8 mouse cellular contexts compared by ENCODE assay signal in genomic region chr11:116586801-116587631, GRCm38 (mm10). TPM values are rescaled to one million over a fixed set of nuclear protein-coding genes. Genes with fewer than 3 reads are reported as not detected.
DNase-seq lines count a peak whose midpoint lies in the region; ATAC-seq and TF ChIP-seq lines count a peak whose summit lies in the region.

No protein-coding gene starts in this region.

- TF ChIP-seq EP300 in CH12.LX (IDR thresholded peaks at IDR 0.05; ENCODE audit: low read length): no peak
- TF ChIP-seq EP300 in heart, postnatal 0 days (IDR thresholded peaks at IDR 0.05; ENCODE audit: low read depth): no peak
- no peak for TF ChIP-seq EP300 in liver, embryonic 14.5 days (IDR thresholded peaks at IDR 0.05; ENCODE audit: low read depth)

- peaks cover 11 to 43% of the 10 kb centered on the region in 2 experiments for H3K4me1 ChIP-seq in CH12.LX (ENCODE audit: control insufficient read depth in 1 of 2, insufficient read depth in 2 of 2)
- no peaks in the 10 kb centered on the region; the same call in 1 of the 2 replicates for H3K4me1 ChIP-seq in heart, postnatal 0 days (ENCODE audit: control insufficient read depth, insufficient read depth)
- peaks cover 4 to 8% of the 10 kb centered on the region in 2 experiments for H3K4me1 ChIP-seq in liver, embryonic 14.5 days (replicated peaks; ENCODE audit: control insufficient read depth in 2 of 2, insufficient read depth in 2 of 2, low read length in 1 of 2)
- H3K4me1 ChIP-seq in neural tube, embryonic 11.5 days (ENCODE audit: control insufficient read depth, insufficient read depth, low read length): no peaks in the 10 kb centered on the region
- peaks cover 2% of the 10 kb centered on the region for H3K4me1 ChIP-seq in testis, adult 2 months (ENCODE audit: control insufficient read depth, insufficient read depth, low read length)

- peak overlapping the region; percentile 25; the same call in 1 of the 2 replicates for H3K4me2 ChIP-seq in CH12.LX (ENCODE audit: insufficient read depth, low read depth, poor library complexity, severe bottlenecking)
- no peak overlapping the region for H3K4me2 ChIP-seq in heart, postnatal 0 days (ENCODE audit: low read depth, low read length)
- H3K4me2 ChIP-seq in liver, embryonic 14.5 days (ENCODE audit: low read depth): no peak overlapping the region
- H3K4me2 ChIP-seq in neural tube, embryonic 11.5 days (ENCODE audit: low read depth): no peak overlapping the region

- DNase-seq in CH12.LX (ENCODE audit: extremely low read depth): peak; percentile 79
- DNase-seq in brain, embryonic 14.5 days (ENCODE audit: low read depth): peak; percentile 60
- peak; percentile 25 for DNase-seq in heart, postnatal 0 days (ENCODE audit: low spot score)
- peak; percentile 77 for DNase-seq in kidney, postnatal 14 days
- DNase-seq in liver, embryonic 14.5 days (ENCODE audit: low read depth in 3 of 3, low spot score in 3 of 3): peak in 1 of 3 experiments; percentile 50
- DNase-seq in neural tube, embryonic 11.5 days (ENCODE audit: low spot score): peak; percentile 81

- TF ChIP-seq POLR2A in CH12.LX (IDR thresholded peaks at IDR 0.05; ENCODE audit: low read depth, low read length): no peak
- TF ChIP-seq POLR2A in brain, embryonic 14.5 days (IDR thresholded peaks at IDR 0.05; ENCODE audit: borderline replicate concordance, extremely low read depth, insufficient read depth, insufficient read length, poor library complexity, severe bottlenecking): no peak
- TF ChIP-seq POLR2A in testis, adult 2 months (IDR thresholded peaks at IDR 0.05; ENCODE audit: control insufficient read depth, low read depth, low read length): no peak

- no peak overlapping the region for H3K27ac ChIP-seq in CH12.LX (ENCODE audit: insufficient read depth, low read depth)
- H3K27ac ChIP-seq in heart, postnatal 0 days (ENCODE audit: low read depth): no peak overlapping the region
- H3K27ac ChIP-seq in liver, embryonic 14.5 days: no peak overlapping the region
- H3K27ac ChIP-seq in neural tube, embryonic 11.5 days (ENCODE audit: low read depth, low read length): no peak overlapping the region
- no peak overlapping the region for H3K27ac ChIP-seq in testis, adult 2 months (ENCODE audit: control insufficient read depth, insufficient read depth, low read depth, low read length)

- H3K36me3 ChIP-seq in CH12.LX (replicated peaks in 1 of 2; ENCODE audit: control insufficient read depth in 1 of 2, insufficient read depth in 1 of 2, low read length in 1 of 2): no peaks in the 10 kb centered on the region
- no peaks in the 10 kb centered on the region for H3K36me3 ChIP-seq in heart, postnatal 0 days (replicated peaks; ENCODE audit: control insufficient read depth, insufficient read depth, low read length)
- H3K36me3 ChIP-seq in liver, embryonic 14.5 days (replicated peaks; ENCODE audit: control insufficient read depth, insufficient read depth, low read depth): no peaks in the 10 kb centered on the region
- no peaks in the 10 kb centered on the region for H3K36me3 ChIP-seq in neural tube, embryonic 11.5 days (ENCODE audit: control insufficient read depth, insufficient read depth, low read length)
- no peaks in the 10 kb centered on the region for H3K36me3 ChIP-seq in testis, adult 2 months (ENCODE audit: control insufficient read depth, insufficient read depth, low read length)

- WGBS in heart, postnatal 0 days: 29% methylated on average over 23 of the region's 23 CpGs
- 26% methylated on average over 23 of the region's 23 CpGs for WGBS in liver, embryonic 14.5 days (ENCODE audit: insufficient replicate concordance)
- 23% methylated on average over 23 of the region's 23 CpGs for WGBS in neural tube, embryonic 11.5 days

- dilution Hi-C loops in CH12.LX (cut with MboI; ENCODE audit: extremely low pct_ligation_motif_present, extremely low pct_unique_long_range_greater_than_20kb, low sequenced_read_pairs): no loop called here

- H3K4me3 ChIP-seq in CH12.LX (replicated peaks in 1 of 3; ENCODE audit: low read depth in 2 of 3, low read length in 2 of 3, poor library complexity in 1 of 3): no peak overlapping the region
- H3K4me3 ChIP-seq in heart, postnatal 0 days (ENCODE audit: low read depth, low read length): no peak overlapping the region
- no peak overlapping the region for H3K4me3 ChIP-seq in liver, embryonic 14.5 days (ENCODE audit: insufficient read depth in 1 of 2, low read depth in 2 of 2, low read length in 2 of 2)
- H3K4me3 ChIP-seq in neural tube, embryonic 11.5 days (ENCODE audit: low read depth, low read length): no peak overlapping the region
- H3K4me3 ChIP-seq in testis, adult 2 months (ENCODE audit: control insufficient read depth, low read depth, low read length): no peak overlapping the region; the same call in 1 of the 2 replicates

- peaks cover 13% of the 10 kb centered on the region for H3K27me3 ChIP-seq in CH12.LX (replicated peaks)
- peaks cover 14% of the 10 kb centered on the region for H3K27me3 ChIP-seq in heart, postnatal 0 days (ENCODE audit: control insufficient read depth, insufficient read depth, low read length)
- H3K27me3 ChIP-seq in liver, embryonic 14.5 days (ENCODE audit: control insufficient read depth, insufficient read depth, low read length): peaks cover 12% of the 10 kb centered on the region
- H3K27me3 ChIP-seq in neural tube, embryonic 11.5 days (ENCODE audit: control insufficient read depth, insufficient read depth, low read length): no peaks in the 10 kb centered on the region
- H3K27me3 ChIP-seq in testis, adult 2 months (ENCODE audit: control insufficient read depth, insufficient read depth, low read length): no peaks in the 10 kb centered on the region

- no peaks in the 10 kb centered on the region for H3K79me2 ChIP-seq in CH12.LX (replicated peaks; ENCODE audit: control insufficient read depth, extremely low read depth, insufficient read depth, poor library complexity, severe bottlenecking)

- no peaks in the 10 kb centered on the region for H3K9me3 ChIP-seq in CH12.LX (replicated peaks; ENCODE audit: low read length)
- H3K9me3 ChIP-seq in heart, postnatal 0 days (replicated peaks; ENCODE audit: control insufficient read depth, low read length): no peaks in the 10 kb centered on the region
- no peaks in the 10 kb centered on the region for H3K9me3 ChIP-seq in liver, embryonic 14.5 days (ENCODE audit: control insufficient read depth, low read length)
- H3K9me3 ChIP-seq in neural tube, embryonic 11.5 days (ENCODE audit: control insufficient read depth, low read length): no peaks in the 10 kb centered on the region

- peak; percentile 86 for ATAC-seq in erythroid progenitor cell, adult 5-6 weeks (replicated peaks; ENCODE audit: low FRiP score, poor library complexity, severe bottlenecking)
- ATAC-seq in heart, postnatal 0 days (ENCODE audit: insufficient read depth, low read depth): peak; percentile 72; the same call in 1 of the 2 replicates
- peak; percentile 68 for ATAC-seq in liver, embryonic 14.5 days (ENCODE audit: insufficient read depth)
- ATAC-seq in neural tube, embryonic 11.5 days (ENCODE audit: insufficient read depth, low FRiP score, low TSS enrichment): peak; percentile 48; the same call in 1 of the 2 replicates

- peak; percentile 99 to 100 for TF ChIP-seq CTCF in CH12.LX (conservative IDR thresholded peaks at IDR 0.05 in 1 of 2, IDR thresholded peaks at IDR 0.05 in 1 of 2; ENCODE audit: low read depth in 2 of 2, low read length in 2 of 2)
- peak; percentile 100 for TF ChIP-seq CTCF in brain, embryonic 14.5 days (IDR thresholded peaks at IDR 0.05; ENCODE audit: borderline replicate concordance, extremely low read depth, insufficient read depth, insufficient read length)
- TF ChIP-seq CTCF in heart, postnatal 0 days (IDR thresholded peaks at IDR 0.05; ENCODE audit: low read depth): peak; percentile 82
- TF ChIP-seq CTCF in liver, embryonic 14.5 days (IDR thresholded peaks at IDR 0.05; ENCODE audit: low read depth): peak; percentile 99
- peak; percentile 99 for TF ChIP-seq CTCF in testis, adult 2 months (IDR thresholded peaks at IDR 0.05; ENCODE audit: control insufficient read depth, insufficient read depth, insufficient replicate concordance, low read depth, low read length)

- in situ Hi-C loops in CH12.LX (cut with MboI; ENCODE audit: low pct_ligation_motif_present, low pct_unique_long_range_greater_than_20kb, low sequenced_read_pairs): no loop called here

- peak; percentile 52 for TF ChIP-seq RAD21 in CH12.LX (IDR thresholded peaks at IDR 0.05; ENCODE audit: low read depth, low read length)

- H3K9ac ChIP-seq in CH12.LX (ENCODE audit: insufficient read depth, low read depth): no peak overlapping the region
- H3K9ac ChIP-seq in heart, postnatal 0 days (replicated peaks; ENCODE audit: low read depth, low read length): no peak overlapping the region
- H3K9ac ChIP-seq in liver, embryonic 14.5 days (replicated peaks): no peak overlapping the region
- H3K9ac ChIP-seq in neural tube, embryonic 11.5 days (ENCODE audit: low read length): no peak overlapping the region

RNA-seq across cellular contexts. Expression of gene Aanat, which starts 0.8 kb away (rescaled TPM):
- not detected in 2 replicates for total RNA-seq in CH12.LX (2012; rRNA removed)
- not detected in 2 replicates for total RNA-seq in CH12.LX (2014; rRNA removed)
- polyA plus RNA-seq in CH12.LX (2012; ENCODE audit: insufficient read length, low read depth): not detected in 2 replicates
- polyA plus RNA-seq in brain, embryonic 14.5 days (2012; rRNA removed): 1.2 and 2.7 TPM in 2 replicates
- total RNA-seq in erythroid progenitor cell, adult 5-6 weeks (2015; ENCODE audit: low replicate concordance): not detected in 2 replicates
- not detected in 2 replicates for total RNA-seq in erythroid progenitor cell, adult 5-6 weeks (2017; ENCODE audit: low replicate concordance)
- not detected in 2 replicates for total RNA-seq in heart, postnatal 0 days (2014; rRNA removed; ENCODE audit: low replicate concordance)
- polyA plus RNA-seq in heart, postnatal 0 days (2015; fragmentation: Nextera tagmentation; extraction: Ambion mirVana): not detected in 2 replicates
- not detected in 2 replicates for polyA plus RNA-seq in liver, embryonic 14.5 days (2012; rRNA removed)
- not detected in 2 replicates for polyA plus RNA-seq in liver, embryonic 14.5 days (2014; fragmentation: Nextera tagmentation; extraction: Ambion mirVana)
- polyA plus RNA-seq in neural tube, embryonic 11.5 days (2014; fragmentation: Nextera tagmentation; extraction: Ambion mirVana): not detected in 2 replicates
- 0.23 and 0.45 TPM in 2 replicates for polyA plus RNA-seq in testis, adult 2 months (2012; rRNA removed)

RNA-seq across cellular contexts. Expression of gene Ube2o, which starts 5.8 kb away (rescaled TPM):
- 37.6 and 42.8 TPM in 2 replicates for total RNA-seq in CH12.LX (2012; rRNA removed)
- 12.6 and 12.7 TPM in 2 replicates for total RNA-seq in CH12.LX (2014; rRNA removed)
- 50.5 and 61.7 TPM in 2 replicates for polyA plus RNA-seq in CH12.LX (2012; ENCODE audit: insufficient read length, low read depth)
- 54.3 and 68.5 TPM in 2 replicates for polyA plus RNA-seq in brain, embryonic 14.5 days (2012; rRNA removed)
- total RNA-seq in erythroid progenitor cell, adult 5-6 weeks (2015; ENCODE audit: low replicate concordance): 95.5 and 136 TPM in 2 replicates
- 126 and 150 TPM in 2 replicates for total RNA-seq in erythroid progenitor cell, adult 5-6 weeks (2017; ENCODE audit: low replicate concordance)
- total RNA-seq in heart, postnatal 0 days (2014; rRNA removed; ENCODE audit: low replicate concordance): 17.2 and 34.8 TPM in 2 replicates
- polyA plus RNA-seq in heart, postnatal 0 days (2015; fragmentation: Nextera tagmentation; extraction: Ambion mirVana): 4.1 and 5.2 TPM in 2 replicates
- 33.8 and 34.0 TPM in 2 replicates for polyA plus RNA-seq in liver, embryonic 14.5 days (2012; rRNA removed)
- polyA plus RNA-seq in liver, embryonic 14.5 days (2014; fragmentation: Nextera tagmentation; extraction: Ambion mirVana): 25.9 and 32.3 TPM in 2 replicates
- 28.8 and 29.1 TPM in 2 replicates for polyA plus RNA-seq in neural tube, embryonic 11.5 days (2014; fragmentation: Nextera tagmentation; extraction: Ambion mirVana)
- polyA plus RNA-seq in testis, adult 2 months (2012; rRNA removed): 31.6 and 34.8 TPM in 2 replicates

RNA-seq across cellular contexts. Expression of gene Rhbdf2, which starts 39.8 kb away (rescaled TPM):
- 8.5 and 12.1 TPM in 2 replicates for total RNA-seq in CH12.LX (2012; rRNA removed)
- 3.1 and 3.4 TPM in 2 replicates for total RNA-seq in CH12.LX (2014; rRNA removed)
- polyA plus RNA-seq in CH12.LX (2012; ENCODE audit: insufficient read length, low read depth): 11.8 and 14.7 TPM in 2 replicates
- polyA plus RNA-seq in brain, embryonic 14.5 days (2012; rRNA removed): 2.3 and 2.5 TPM in 2 replicates
- total RNA-seq in erythroid progenitor cell, adult 5-6 weeks (2015; ENCODE audit: low replicate concordance): 6.3 and 12.6 TPM in 2 replicates
- total RNA-seq in erythroid progenitor cell, adult 5-6 weeks (2017; ENCODE audit: low replicate concordance): 5.9 and 11.5 TPM in 2 replicates
- 19.0 and 25.5 TPM in 2 replicates for total RNA-seq in heart, postnatal 0 days (2014; rRNA removed; ENCODE audit: low replicate concordance)
- 5.8 and 6.1 TPM in 2 replicates for polyA plus RNA-seq in heart, postnatal 0 days (2015; fragmentation: Nextera tagmentation; extraction: Ambion mirVana)
- polyA plus RNA-seq in liver, embryonic 14.5 days (2012; rRNA removed): 8.3 and 11.1 TPM in 2 replicates
- 3.8 and 5.2 TPM in 2 replicates for polyA plus RNA-seq in liver, embryonic 14.5 days (2014; fragmentation: Nextera tagmentation; extraction: Ambion mirVana)
- 4.9 and 5.3 TPM in 2 replicates for polyA plus RNA-seq in neural tube, embryonic 11.5 days (2014; fragmentation: Nextera tagmentation; extraction: Ambion mirVana)
- 6.3 and 7.5 TPM in 2 replicates for polyA plus RNA-seq in testis, adult 2 months (2012; rRNA removed)

RNA-seq across cellular contexts. Expression of gene Sphk1, which starts 56.3 kb away (rescaled TPM):
- 0.84 and 2.1 TPM in 2 replicates for total RNA-seq in CH12.LX (2012; rRNA removed)
- total RNA-seq in CH12.LX (2014; rRNA removed): 0.20 and 0.89 TPM in 2 replicates
- polyA plus RNA-seq in CH12.LX (2012; ENCODE audit: insufficient read length, low read depth): 0.26 and 0.50 TPM in 2 replicates
- 2.4 and 3.6 TPM in 2 replicates for polyA plus RNA-seq in brain, embryonic 14.5 days (2012; rRNA removed)
- total RNA-seq in erythroid progenitor cell, adult 5-6 weeks (2015; ENCODE audit: low replicate concordance): 34.0 and 39.3 TPM in 2 replicates
- total RNA-seq in erythroid progenitor cell, adult 5-6 weeks (2017; ENCODE audit: low replicate concordance): 65.2 and 96.7 TPM in 2 replicates
- total RNA-seq in heart, postnatal 0 days (2014; rRNA removed; ENCODE audit: low replicate concordance): 1.9 and 3.1 TPM in 2 replicates
- polyA plus RNA-seq in heart, postnatal 0 days (2015; fragmentation: Nextera tagmentation; extraction: Ambion mirVana): 2.0 TPM in 2 replicates
- 23.0 and 24.1 TPM in 2 replicates for polyA plus RNA-seq in liver, embryonic 14.5 days (2012; rRNA removed)
- 26.8 and 32.2 TPM in 2 replicates for polyA plus RNA-seq in liver, embryonic 14.5 days (2014; fragmentation: Nextera tagmentation; extraction: Ambion mirVana)
- 9.9 and 10.9 TPM in 2 replicates for polyA plus RNA-seq in neural tube, embryonic 11.5 days (2014; fragmentation: Nextera tagmentation; extraction: Ambion mirVana)
- polyA plus RNA-seq in testis, adult 2 months (2012; rRNA removed): 3.3 and 4.2 TPM in 2 replicates
